Mouse (Mus musculus) cerebellum, postnatal 36 days (tissue): ENCODE results near the gene Sgsm3.

Experiments used
- DNase-seq, 2 experiments: peaks; one replicate each; pipeline ENCODE4 v3.0.0; 2021 to 2022; ENCODE audit warnings: mixed read lengths in 2 of 2

The Sgsm3 gene

GRCm38 (mm10) chr15:80981176-80981575 is 3.6 kb downstream of the Sgsm3 start:
- DNase-seq, result no peak

GRCm38 (mm10) chr15:80983264-80983663 is 5.7 kb downstream of the Sgsm3 start:
- no peak for DNase-seq

- no peak for DNase-seq
Observed at GRCm38 (mm10) chr15:80988331-80988730, 10.8 kb downstream of the Sgsm3 start.

GRCm38 (mm10) chr15:80989712-80990111 is 12.1 kb downstream of the Sgsm3 start:
- DNase-seq, result no peak

GRCm38 (mm10) chr15:80994959-80995358 is 17.4 kb downstream of the Sgsm3 start:
- DNase-seq, result no peak

GRCm38 (mm10) chr15:80996090-80996835 is 18.7 kb downstream of the Sgsm3 start:
- no peak for DNase-seq

- no peak for DNase-seq
Observed at GRCm38 (mm10) chr15:80997077-80997476, 19.5 kb downstream of the Sgsm3 start.

GRCm38 (mm10) chr15:81000419-81001138 is 23.0 kb downstream of the Sgsm3 start:
- no peak for DNase-seq

- DNase-seq, result peak; percentile 56 to 58
Observed at GRCm38 (mm10) chr15:81006127-81006735, 28.7 kb downstream of the Sgsm3 start.

GRCm38 (mm10) chr15:81007339-81007738 is 29.8 kb downstream of the Sgsm3 start:
- DNase-seq, result no peak

- DNase-seq, result no peak
Observed at GRCm38 (mm10) chr15:81007905-81008304, 30.3 kb downstream of the Sgsm3 start.

GRCm38 (mm10) chr15:81008689-81009123 is 31.1 kb downstream of the Sgsm3 start:
- DNase-seq, result no peak

- DNase-seq, result no peak
Observed at GRCm38 (mm10) chr15:81010114-81010513, 32.5 kb downstream of the Sgsm3 start.

GRCm38 (mm10) chr15:81011523-81011922 is 34.0 kb downstream of the Sgsm3 start:
- DNase-seq, result no peak

GRCm38 (mm10) chr15:81012359-81012758 is 34.8 kb downstream of the Sgsm3 start:
- no peak for DNase-seq

GRCm38 (mm10) chr15:81013186-81013585 is 35.6 kb downstream of the Sgsm3 start:
- DNase-seq, result no peak

GRCm38 (mm10) chr15:81015068-81015744 is 37.6 kb downstream of the Sgsm3 start:
- DNase-seq, result no peak

- no peak for DNase-seq
Observed at GRCm38 (mm10) chr15:81016488-81016887, 38.9 kb downstream of the Sgsm3 start.

- DNase-seq, result no peak
Observed at GRCm38 (mm10) chr15:81017308-81017707, 39.7 kb downstream of the Sgsm3 start.

GRCm38 (mm10) chr15:81021377-81021776 is 43.8 kb downstream of the Sgsm3 start:
- no peak for DNase-seq

- DNase-seq, result no peak
Observed at GRCm38 (mm10) chr15:81022437-81022836, 44.9 kb downstream of the Sgsm3 start.

- DNase-seq, result no peak
Observed at GRCm38 (mm10) chr15:81023842-81024241, 46.3 kb downstream of the Sgsm3 start.

- no peak for DNase-seq
Observed at GRCm38 (mm10) chr15:81026901-81027300, 49.3 kb downstream of the Sgsm3 start.
